Mouse (Mus musculus) CD4-positive, CD25-positive, alpha-beta regulatory T cell, adult 4 months (primary cell): ENCODE data around the gene Tnfrsf25. TPM values are rescaled to one million over a fixed set of nuclear protein-coding genes. Genes with fewer than 3 reads are reported as not detected.

Source experiments
- ATAC-seq: one replicate; pipeline ENCODE4 v1.8.0; 2017
- polyA plus RNA-seq, 2 experiments: library from polyadenylated mRNA; unstranded; fragments of 100-300 nt; shearing (Covaris generic); gene quantifications; one replicate each; pipeline ENCODE4 v1.2.1; 2017

The Tnfrsf25 gene
- polyA plus RNA-seq, 2 experiments from 2014 or later, result 125 to 170 TPM

- no peak for ATAC-seq
These were observed 5.4 kb downstream of the Tnfrsf25 start for GRCm38 (mm10) chr4:152121183-152121505.

GRCm38 (mm10) chr4:152124361-152124961, 8.7 kb downstream of the Tnfrsf25 start:
- ATAC-seq, result no peak

GRCm38 (mm10) chr4:152125161-152126025, 9.7 kb downstream of the Tnfrsf25 start:
- peak; percentile 36 for ATAC-seq

- ATAC-seq, result no peak
These were observed 10.5 kb downstream of the Tnfrsf25 start for GRCm38 (mm10) chr4:152126026-152126920.

- no peak for ATAC-seq
These were observed 12.2 kb downstream of the Tnfrsf25 start for GRCm38 (mm10) chr4:152127884-152128283.

- ATAC-seq, result no peak
These were observed 13.1 kb downstream of the Tnfrsf25 start for GRCm38 (mm10) chr4:152128784-152129183.

- ATAC-seq, result no peak
These were observed 13.7 kb downstream of the Tnfrsf25 start for GRCm38 (mm10) chr4:152129395-152129930.

GRCm38 (mm10) chr4:152130771-152131653, 15.3 kb downstream of the Tnfrsf25 start:
- peak; percentile 67 for ATAC-seq

- ATAC-seq, result peak; percentile 34
These were observed 16.4 kb downstream of the Tnfrsf25 start for GRCm38 (mm10) chr4:152131809-152132771.

GRCm38 (mm10) chr4:152132772-152133169, 17.0 kb downstream of the Tnfrsf25 start:
- ATAC-seq, result no peak

- no peak for ATAC-seq
These were observed 17.5 kb downstream of the Tnfrsf25 start for GRCm38 (mm10) chr4:152133213-152133612.

GRCm38 (mm10) chr4:152134507-152134906, 18.8 kb downstream of the Tnfrsf25 start:
- peak; percentile 22 for ATAC-seq

- no peak for ATAC-seq
These were observed 19.6 kb downstream of the Tnfrsf25 start for GRCm38 (mm10) chr4:152135363-152135762.

GRCm38 (mm10) chr4:152136112-152136875, 20.6 kb downstream of the Tnfrsf25 start:
- no peak for ATAC-seq

- no peak for ATAC-seq
These were observed 21.1 kb downstream of the Tnfrsf25 start for GRCm38 (mm10) chr4:152136876-152137250.

GRCm38 (mm10) chr4:152138497-152139260, 22.9 kb downstream of the Tnfrsf25 start:
- ATAC-seq, result peak; percentile 78

- peak; percentile 30 for ATAC-seq
These were observed 24.7 kb downstream of the Tnfrsf25 start for GRCm38 (mm10) chr4:152140441-152140840.

GRCm38 (mm10) chr4:152141521-152142135, 25.9 kb downstream of the Tnfrsf25 start:
- ATAC-seq, result no peak
